Mouse (Mus musculus) v-Abl transformed pro-B cells (cell line): ENCODE results near the gene Pmel.

Experiments
- in situ Hi-C, 2 experiments: fragments of 400-800 bp; cut with MboI; formaldehyde crosslinking; loops; one replicate each; pipeline ENCODE4 v1.15.1; 2025; ENCODE audit not compliant: unreplicated experiment in 2 of 2

The Pmel gene

DNA sequence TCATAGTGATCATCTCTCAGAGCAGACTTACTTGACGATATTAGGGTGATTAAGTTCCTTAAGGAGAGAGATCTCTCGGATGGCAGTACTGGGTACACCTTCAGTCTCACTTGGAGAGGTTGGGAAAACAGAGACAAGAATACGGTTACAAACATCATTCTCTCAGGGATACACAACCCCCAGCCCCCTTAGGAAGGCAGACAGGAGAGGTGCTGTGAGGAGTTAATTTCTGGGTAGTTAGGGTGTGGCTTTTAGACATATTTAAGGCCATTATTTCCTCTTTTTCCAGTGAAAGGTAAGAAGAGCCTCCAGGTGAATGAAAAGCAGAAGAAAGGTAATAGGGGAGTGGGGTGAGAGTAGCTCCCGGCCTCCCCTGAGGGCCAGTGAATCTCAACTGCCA, at the start of gene Pmel:
Gene Pmel, plus strand, starts transcription at position 301 of the 400 bp plus-strand sequence.
- in situ Hi-C loops: loop anchor here in 1 of 2 experiments (5.0 kb wide), 1 partner anchor 38 kb away; the partner anchor contains the start of gene Dgka

DNA sequence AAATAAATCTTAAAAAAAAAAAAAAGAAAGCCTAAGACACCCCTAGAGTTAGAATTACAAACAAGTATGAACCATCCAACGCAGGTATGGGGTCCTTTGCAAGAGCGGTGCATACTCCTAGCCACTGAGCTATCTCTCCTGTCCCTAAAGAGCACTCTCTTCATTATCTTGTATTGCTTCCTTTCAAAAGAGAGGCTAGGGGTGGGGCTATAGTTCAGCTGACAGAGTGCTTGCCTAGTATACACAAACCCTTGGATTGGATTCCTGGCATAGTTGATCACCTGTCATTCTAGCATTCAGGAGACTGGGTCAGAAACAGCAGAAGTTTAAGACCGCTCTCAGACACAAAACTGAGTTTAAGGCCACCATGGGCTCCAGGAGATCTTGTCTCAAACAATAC, 48.7 kb upstream of the Pmel start:
- in situ Hi-C loops: no loop called here

GRCm38 (mm10) chr10:128656731-128657130, 47.3 kb upstream of the Pmel start:
- in situ Hi-C loops: no loop called here

- in situ Hi-C loops: no loop called here
Measured at GRCm38 (mm10) chr10:128657844-128658243, 46.2 kb upstream of the Pmel start.

DNA sequence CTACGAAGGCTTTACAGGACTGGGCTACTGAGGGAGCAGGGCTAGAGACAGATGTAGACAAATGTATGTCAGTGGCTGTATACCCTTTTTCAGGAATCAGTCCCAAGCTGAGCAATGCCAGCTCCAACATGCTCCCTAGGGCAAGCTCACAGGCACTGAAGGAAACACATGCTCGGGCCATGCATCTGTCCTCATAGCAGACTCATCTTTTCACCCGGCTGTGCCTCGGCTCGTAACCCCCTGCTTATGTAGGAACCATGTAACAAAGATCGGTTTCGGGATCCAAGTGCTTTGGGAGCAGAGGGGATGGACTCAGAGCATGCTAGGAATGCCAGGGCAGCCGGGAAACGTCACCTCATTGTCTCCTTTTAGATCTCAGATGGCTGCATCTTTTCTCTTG, 44.5 kb upstream of the Pmel start:
- in situ Hi-C loops: no loop called here

- in situ Hi-C loops: no loop called here
Measured at GRCm38 (mm10) chr10:128662465-128662864, 41.5 kb upstream of the Pmel start.

DNA sequence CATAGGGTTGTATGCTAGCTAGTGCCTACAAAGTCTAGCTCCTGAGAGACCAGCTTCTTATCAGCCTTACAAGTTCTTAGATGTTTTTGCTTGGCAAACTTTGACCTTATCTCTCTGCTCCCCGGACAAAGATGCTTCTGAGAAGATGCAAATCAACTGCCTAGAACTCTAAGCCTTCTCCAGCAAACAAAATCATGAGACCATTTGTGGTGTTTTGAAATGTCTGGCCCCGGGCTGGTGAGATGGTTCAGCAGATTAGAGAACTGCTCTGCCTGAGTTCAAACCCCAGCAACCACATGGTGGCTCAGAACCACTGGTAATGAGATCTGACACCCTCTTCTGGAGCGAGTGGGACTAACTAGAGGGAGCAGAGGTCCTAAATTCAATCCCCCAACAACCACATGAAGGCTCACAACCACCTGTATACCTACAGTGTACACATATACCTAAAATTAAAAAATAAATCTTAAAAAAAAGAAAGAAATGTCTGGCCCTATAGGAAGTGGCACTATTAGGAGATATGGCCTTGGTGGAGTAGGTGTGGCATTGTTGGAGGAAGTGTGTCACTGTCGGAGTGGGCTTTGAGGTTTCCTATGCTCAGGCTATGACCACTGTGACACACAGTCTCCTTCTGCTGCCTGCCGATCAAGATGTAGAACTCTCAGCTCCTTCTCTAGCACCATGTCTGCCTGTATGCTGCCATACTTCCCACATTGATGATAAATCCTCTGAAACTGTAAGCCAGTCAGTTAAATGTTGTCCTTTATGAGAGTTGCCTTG, 40.4 kb upstream of the Pmel start:
- in situ Hi-C loops: no loop called here

GRCm38 (mm10) chr10:128664808-128665207, 39.2 kb upstream of the Pmel start:
- in situ Hi-C loops: no loop called here

- in situ Hi-C loops: no loop called here
Measured at GRCm38 (mm10) chr10:128665307-128665706, 38.7 kb upstream of the Pmel start.

- in situ Hi-C loops: no loop called here
Measured at GRCm38 (mm10) chr10:128665806-128666205, 38.2 kb upstream of the Pmel start.

- in situ Hi-C loops: no loop called here
Measured at GRCm38 (mm10) chr10:128668790-128669672, 35.0 kb upstream of the Pmel start.

GRCm38 (mm10) chr10:128671148-128671547, 32.8 kb upstream of the Pmel start:
- in situ Hi-C loops: loop anchor here (5.0 to 10.0 kb wide), 3 partner anchors 44 to 126 kb away; partner anchors contain the start of genes Rps26 (in 2 of the 2), Rpl41 (in 1 of the 2) and Zc3h10 (in 1 of the 2)

DNA sequence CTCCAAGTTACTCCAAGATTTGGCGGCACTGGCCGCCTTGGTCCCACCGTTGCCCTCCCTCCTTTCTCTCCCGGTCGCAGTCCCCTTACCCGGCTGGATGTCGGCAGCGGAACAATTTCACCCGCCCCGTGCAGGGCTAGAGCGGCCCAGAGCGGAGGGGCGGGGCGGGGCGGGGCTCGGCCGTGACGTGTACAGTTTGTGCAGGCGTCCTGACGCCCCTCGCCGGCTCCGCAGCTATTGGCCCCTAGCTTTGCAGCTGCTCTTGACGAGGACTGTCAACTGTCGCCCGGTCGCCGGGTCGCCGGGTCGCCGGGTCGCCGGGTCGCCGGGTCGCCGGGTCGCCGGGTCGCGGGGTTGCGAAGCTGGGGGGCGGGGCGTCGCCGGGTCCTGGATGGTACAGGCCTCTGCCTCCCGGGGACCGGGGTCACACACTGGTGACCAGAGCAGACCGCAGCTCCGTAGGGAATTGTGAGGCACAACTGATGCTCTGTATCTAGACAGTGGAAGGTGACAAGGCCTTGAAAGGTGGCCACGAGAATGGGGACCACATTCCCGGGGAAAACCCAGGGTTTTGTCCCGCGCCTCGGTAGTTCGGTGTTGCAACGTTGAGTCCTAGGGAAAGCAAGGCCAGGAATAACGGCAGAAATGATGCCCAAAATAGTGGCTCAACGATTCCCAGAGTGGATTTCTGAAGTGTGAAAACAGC, 30.1 kb upstream of the Pmel start, which contains the start of gene Suox:
Gene Suox, minus strand, starts transcription at position 311 of the 706 bp plus-strand sequence.
- in situ Hi-C loops: loop anchor here (5.0 to 10.0 kb wide), 3 partner anchors 47 to 129 kb away; partner anchors contain the start of genes Rps26 (in 2 of the 2), Rpl41 (in 1 of the 2) and Zc3h10 (in 1 of the 2)

DNA sequence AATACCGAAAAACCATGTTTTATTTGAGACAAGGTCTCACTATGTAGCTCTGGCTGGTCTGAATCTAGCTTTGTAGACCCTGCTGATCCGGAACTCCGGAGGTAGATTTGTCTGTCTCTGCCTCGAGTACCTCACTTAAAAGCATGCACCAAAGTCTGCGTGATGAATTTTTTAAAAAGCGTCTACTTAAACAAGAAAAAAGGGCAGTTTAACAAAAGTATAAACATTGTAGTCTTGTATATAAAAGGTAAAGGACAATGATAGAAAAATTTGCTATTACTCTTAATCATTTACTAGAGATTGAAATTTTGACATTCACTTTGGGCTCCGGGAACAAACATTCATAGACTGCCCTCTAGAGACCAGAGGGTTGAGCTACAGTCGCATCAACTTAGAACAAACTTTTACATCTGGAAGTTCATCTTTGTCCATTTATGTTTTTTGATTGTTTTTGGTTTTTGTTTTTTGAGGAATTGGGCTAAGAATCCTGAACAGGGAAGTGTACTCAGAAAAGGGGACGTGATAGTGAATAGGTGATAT, 29.5 kb upstream of the Pmel start:
- in situ Hi-C loops: loop anchor here (5.0 to 10.0 kb wide), 3 partner anchors 47 to 130 kb away; partner anchors contain the start of genes Rps26 (in 2 of the 2), Rpl41 (in 1 of the 2) and Zc3h10 (in 1 of the 2)

- in situ Hi-C loops: no loop called here
Measured at GRCm38 (mm10) chr10:128695411-128695991, 8.5 kb upstream of the Pmel start.

DNA sequence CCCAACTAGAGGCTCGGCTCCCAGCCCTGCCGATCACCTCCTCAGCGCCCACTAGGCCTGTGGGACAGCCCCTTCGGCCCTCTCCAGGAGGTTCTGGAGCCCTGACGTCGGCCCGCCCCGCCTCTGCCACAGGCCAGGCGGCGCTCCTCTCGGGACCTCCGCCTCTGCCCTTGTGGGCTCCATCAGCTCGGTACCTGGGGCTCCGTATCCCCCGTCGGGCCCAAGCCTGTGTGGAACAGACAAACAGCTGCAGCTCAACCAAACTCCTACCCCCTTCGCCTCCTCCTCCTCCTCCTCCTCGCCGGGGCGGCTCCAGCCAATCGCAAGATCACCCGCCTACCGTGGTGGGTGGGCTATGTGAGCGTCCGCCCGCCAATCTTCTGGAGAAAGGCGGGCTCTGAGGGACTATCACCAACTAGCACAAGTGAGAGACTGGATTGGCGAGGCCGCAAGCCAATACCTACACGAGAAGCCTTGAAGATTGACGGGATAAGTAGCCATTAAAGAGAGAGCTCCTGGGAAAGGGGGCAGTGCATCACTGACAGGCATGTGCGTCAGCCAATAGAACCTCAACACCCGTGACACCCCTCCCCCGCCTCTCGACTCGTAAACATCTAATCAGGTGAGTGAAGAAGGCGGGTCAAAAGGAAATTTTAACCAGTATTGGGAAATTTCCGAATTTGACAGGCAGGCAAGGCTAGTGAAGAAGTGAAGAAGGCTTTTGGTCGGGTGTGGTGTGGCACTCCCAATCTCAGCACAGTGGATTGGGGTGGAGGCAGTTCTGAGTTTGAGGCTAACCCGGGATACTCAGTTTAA, 7.8 kb upstream of the Pmel start, which contains the start of gene Rab5b:
Gene Rab5b, minus strand, starts transcription at position 273 of the 816 bp plus-strand sequence.
- in situ Hi-C loops: no loop called here

- in situ Hi-C loops: no loop called here
Measured at GRCm38 (mm10) chr10:128697072-128697725, 6.8 kb upstream of the Pmel start.

DNA sequence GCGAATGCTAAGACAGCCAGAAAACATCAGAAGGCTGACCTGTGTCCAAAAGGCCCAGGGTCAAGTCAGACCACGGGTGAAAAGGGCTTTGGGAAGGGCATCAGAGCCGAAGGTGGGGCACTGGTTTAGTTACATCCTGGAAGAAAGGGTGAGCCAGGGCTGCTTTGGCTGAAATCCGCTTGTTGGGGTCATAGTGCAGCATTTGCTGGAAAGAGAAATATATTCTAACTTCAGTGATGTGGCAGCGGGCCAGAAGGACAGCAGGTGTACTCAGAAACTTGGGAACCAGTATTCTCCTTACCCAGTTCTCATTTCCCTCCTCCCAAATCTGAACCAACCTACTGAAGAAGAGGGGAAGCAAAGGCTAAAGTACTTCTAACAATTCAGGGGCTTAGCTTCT, 5.0 kb upstream of the Pmel start:
- in situ Hi-C loops: no loop called here
